13 mouse cellular contexts compared by ENCODE assay signal in the genomic region with DNA sequence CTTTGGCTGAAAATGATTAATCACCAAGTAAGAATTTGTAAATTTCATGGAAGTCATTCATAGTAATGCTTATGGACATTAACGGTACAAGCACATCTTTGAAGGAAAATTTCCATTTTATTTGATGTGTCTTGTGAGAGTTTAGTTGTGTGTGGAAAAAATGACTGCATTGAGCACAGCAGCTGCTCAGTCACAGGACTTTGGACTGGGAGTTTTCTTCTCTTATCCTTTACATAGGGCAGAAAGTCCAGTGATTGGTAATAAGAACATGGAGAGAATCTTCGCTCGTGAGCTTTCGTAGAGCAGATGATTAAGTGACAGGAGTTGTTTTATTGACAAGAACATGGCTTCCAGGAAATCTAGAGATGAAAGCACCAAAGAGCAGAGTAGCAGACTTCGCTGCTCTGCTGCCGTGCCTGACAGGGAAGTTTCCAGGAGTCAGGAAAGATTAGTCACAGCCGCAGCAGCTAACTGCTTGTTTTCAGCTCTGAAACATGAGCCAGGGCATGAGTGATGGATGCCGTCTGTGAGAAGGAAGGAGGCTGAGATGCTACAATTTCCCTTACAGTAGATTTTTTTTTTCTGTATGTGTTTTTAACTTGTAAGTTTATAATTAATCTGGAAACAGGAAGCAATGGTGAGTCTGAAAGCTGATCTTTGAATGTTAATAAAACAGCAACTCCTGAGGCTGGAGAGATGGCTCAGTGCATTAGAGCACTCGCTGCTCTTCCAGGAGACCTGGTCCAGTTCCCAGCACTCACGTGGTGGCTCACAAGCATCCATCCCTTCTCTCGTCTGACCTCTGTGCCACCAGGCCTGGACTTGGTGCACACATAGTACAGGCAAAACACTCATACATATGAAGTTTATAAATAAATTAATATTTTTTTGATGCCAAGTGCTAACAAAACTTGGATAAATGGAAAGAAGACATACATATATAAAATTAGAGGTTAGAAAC. TPM values are rescaled to one million over a fixed set of nuclear protein-coding genes. Genes with fewer than 3 reads are reported as not detected.
DNase-seq lines count a peak whose midpoint lies in the region; ATAC-seq lines count a peak whose summit lies in the region.
"Had no signal": no experiment of that assay in that cellular context is flagged by ENCODE, and none has a peak within 500 bp of the region (broad histone marks: within the 10 kb centered on the region; RNA-seq: fewer than 3 reads in every experiment).

No protein-coding gene starts in this region.

- no peak overlapping the region for H3K9ac ChIP-seq in kidney, embryonic 14.5 days (ENCODE audit: low read depth, low read length)
- no peak overlapping the region for H3K9ac ChIP-seq in embryonic facial prominence, embryonic 13.5 days
- no peak overlapping the region for H3K9ac ChIP-seq in forebrain, embryonic 11.5 days (ENCODE audit: low read length)
- H3K9ac ChIP-seq: forebrain, postnatal 0 days had no signal

- H3K9me3 ChIP-seq in kidney, embryonic 14.5 days (ENCODE audit: control insufficient read depth, low read length): no peaks in the 10 kb centered on the region
- no peaks in the 10 kb centered on the region for H3K9me3 ChIP-seq in embryonic facial prominence, embryonic 13.5 days
- no peaks in the 10 kb centered on the region for H3K9me3 ChIP-seq in forebrain, embryonic 11.5 days (ENCODE audit: control insufficient read depth, low read length)
- H3K9me3 ChIP-seq: hindbrain, embryonic 10.5 days; midbrain, embryonic 10.5 days had no signal

- no peak overlapping the region for H3K4me2 ChIP-seq in kidney, embryonic 14.5 days (replicated peaks; ENCODE audit: low read depth, low read length)
- no peak overlapping the region for H3K4me2 ChIP-seq in embryonic facial prominence, embryonic 13.5 days
- no peak overlapping the region for H3K4me2 ChIP-seq in forebrain, embryonic 11.5 days (ENCODE audit: low read depth, low read length, severe bottlenecking)

- WGBS in kidney, embryonic 14.5 days: 59% methylated on average over 11 of the region's 11 CpGs
- WGBS in embryonic facial prominence, embryonic 13.5 days: 49% methylated on average over 11 of the region's 11 CpGs
- 92% methylated on average over 11 of the region's 11 CpGs for WGBS in forebrain, embryonic 11.5 days

- ATAC-seq in kidney, embryonic 14.5 days (ENCODE audit: low FRiP score, low TSS enrichment): no peak
- no peak for ATAC-seq in embryonic facial prominence, embryonic 13.5 days (ENCODE audit: insufficient number of reproducible peaks, insufficient read depth, low FRiP score, low TSS enrichment, low read depth)
- no peak for ATAC-seq in erythroid progenitor cell, adult 5-6 weeks (replicated peaks; ENCODE audit: low FRiP score, poor library complexity, severe bottlenecking)
- ATAC-seq in forebrain, embryonic 11.5 days (replicated peaks; ENCODE audit: low FRiP score): no peak
- ATAC-seq: forebrain, postnatal 0 days had no signal

- peak; percentile 52 for DNase-seq in kidney, adult 11 months
- peak; percentile 64 for DNase-seq in kidney, adult 9 months
- peak; percentile 21 for DNase-seq in yolk sac, embryonic 10.5 days (ENCODE audit: low spot score)
- no peak for DNase-seq in forebrain, embryonic 11.5 days (ENCODE audit: low spot score)
- DNase-seq: cerebellum, postnatal 25 days; forebrain, postnatal 0 days; spleen, adult 18-20 months; thymus, postnatal 25 days had no signal

- H3K4me1 ChIP-seq in kidney, embryonic 14.5 days (ENCODE audit: control insufficient read depth, insufficient read depth, low read length): no peaks in the 10 kb centered on the region
- peaks cover 8% of the 10 kb centered on the region; the same call in 1 of the 2 replicates for H3K4me1 ChIP-seq in embryonic facial prominence, embryonic 13.5 days
- H3K4me1 ChIP-seq in forebrain, embryonic 11.5 days (replicated peaks; ENCODE audit: control insufficient read depth, insufficient read depth, low read length): no peaks in the 10 kb centered on the region
- H3K4me1 ChIP-seq: hindbrain, embryonic 10.5 days; midbrain, embryonic 10.5 days had no signal

- no peaks in the 10 kb centered on the region for H3K27me3 ChIP-seq in kidney, embryonic 14.5 days (ENCODE audit: control insufficient read depth, insufficient read depth, low read length)
- H3K27me3 ChIP-seq in embryonic facial prominence, embryonic 13.5 days: no peaks in the 10 kb centered on the region
- H3K27me3 ChIP-seq in forebrain, embryonic 11.5 days (ENCODE audit: control insufficient read depth, insufficient read depth, low read length): no peaks in the 10 kb centered on the region

- H3K36me3 ChIP-seq in kidney, embryonic 14.5 days (ENCODE audit: control insufficient read depth, insufficient read depth, low read length): peaks cover 57% of the 10 kb centered on the region
- H3K36me3 ChIP-seq in embryonic facial prominence, embryonic 13.5 days: peaks cover 51% of the 10 kb centered on the region
- no peaks in the 10 kb centered on the region; the same call in 1 of the 2 replicates for H3K36me3 ChIP-seq in forebrain, embryonic 11.5 days (ENCODE audit: control insufficient read depth, insufficient read depth, low read length)

- no peak overlapping the region for H3K4me3 ChIP-seq in kidney, embryonic 14.5 days (ENCODE audit: low read length)
- H3K4me3 ChIP-seq in embryonic facial prominence, embryonic 13.5 days: no peak overlapping the region
- H3K4me3 ChIP-seq in forebrain, embryonic 11.5 days (ENCODE audit: low read depth, low read length): no peak overlapping the region
- H3K4me3 ChIP-seq: hindbrain, embryonic 10.5 days; midbrain, embryonic 10.5 days had no signal

- no peak overlapping the region for H3K27ac ChIP-seq in kidney, embryonic 14.5 days (ENCODE audit: low read depth, low read length)
- H3K27ac ChIP-seq in embryonic facial prominence, embryonic 13.5 days: peak overlapping the region; percentile 28; the same call in 1 of the 2 replicates
- no peak overlapping the region for H3K27ac ChIP-seq in forebrain, embryonic 11.5 days (ENCODE audit: low read depth, low read length)
- H3K27ac ChIP-seq: hindbrain, embryonic 10.5 days; midbrain, embryonic 10.5 days had no signal

RNA-seq across cellular contexts. Expression of a gene that starts 9.2 kb away (rescaled TPM):
- 66.8 and 109 TPM in 2 replicates for polyA plus RNA-seq in kidney, embryonic 14.5 days (2014; fragmentation: Nextera tagmentation; extraction: Ambion mirVana)
- 85.2 and 88.0 TPM in 2 replicates for polyA plus RNA-seq in embryonic facial prominence, embryonic 13.5 days (2015; fragmentation: Nextera tagmentation; extraction: Ambion mirVana)
- 85.9 and 87.6 TPM in 2 replicates for total RNA-seq in erythroid progenitor cell, adult 5-6 weeks (2015; ENCODE audit: low replicate concordance)
- total RNA-seq in erythroid progenitor cell, adult 5-6 weeks (2017; ENCODE audit: low replicate concordance): 76.3 and 120 TPM in 2 replicates
- 131 and 142 TPM in 2 replicates for polyA plus RNA-seq in forebrain, embryonic 11.5 days (2014; fragmentation: Nextera tagmentation; extraction: Ambion mirVana)
